ENCODE assay signal across 25 mouse cellular contexts in genomic region chr2:68194444-68194843, GRCm38 (mm10).
"Had no signal": no experiment of that assay in that cellular context is flagged by ENCODE, and none has a peak within 500 bp of the region (broad histone marks: within the 10 kb centered on the region; RNA-seq: fewer than 3 reads in every experiment).

No protein-coding gene starts in this region.

- DNase-seq: gastrocnemius, postnatal 14 days; gastrocnemius, postnatal 36 days; heart, adult 18-20 months; heart, postnatal 14 days; heart, postnatal 36 days; kidney, adult 18-20 months; kidney, adult 8-10 months; kidney, postnatal 10 days; kidney, postnatal 25 days; kidney, postnatal 4 days; liver; liver, embryonic 13.5 days had no signal

- H3K9ac ChIP-seq: heart, embryonic 13.5 days; heart, embryonic 15.5 days; hindbrain, embryonic 14.5 days; intestine, embryonic 15.5 days; limb, embryonic 13.5 days; liver, embryonic 13.5 days; liver, embryonic 15.5 days had no signal

- H3K36me3 ChIP-seq: heart, embryonic 13.5 days; heart, embryonic 15.5 days; intestine, embryonic 15.5 days; limb, embryonic 13.5 days; liver, embryonic 13.5 days; liver, embryonic 15.5 days had no signal

- H3K4me1 ChIP-seq: heart, embryonic 13.5 days; heart, embryonic 15.5 days; intestine, embryonic 15.5 days; limb, embryonic 13.5 days; liver, embryonic 13.5 days; liver, embryonic 15.5 days had no signal

- H3K4me3 ChIP-seq: heart, embryonic 13.5 days; heart, embryonic 15.5 days; intestine, embryonic 15.5 days; layer of hippocampus, adult 2 months; left cerebral cortex, adult 2 months; limb, embryonic 13.5 days; liver, embryonic 13.5 days; liver, embryonic 15.5 days had no signal

- H3K27me3 ChIP-seq: heart, embryonic 13.5 days; heart, embryonic 15.5 days; intestine, embryonic 15.5 days; limb, embryonic 13.5 days; liver, embryonic 13.5 days; liver, embryonic 15.5 days had no signal

- ATAC-seq: hindbrain, embryonic 16.5 days; inflammation-experienced regulatory T-cells, adult 6 months; intestine, embryonic 15.5 days; intestine, postnatal 0 days had no signal

- H3K27ac ChIP-seq: heart, embryonic 13.5 days; heart, embryonic 15.5 days; hindbrain, embryonic 14.5 days; intestine, embryonic 15.5 days; layer of hippocampus, adult 2 months; left cerebral cortex, adult 2 months; limb, embryonic 13.5 days; liver, embryonic 13.5 days; liver, embryonic 15.5 days had no signal

- H3K4me2 ChIP-seq: heart, embryonic 11.5 days; heart, embryonic 13.5 days; heart, embryonic 15.5 days; hindbrain, embryonic 14.5 days; intestine, embryonic 15.5 days; limb, embryonic 13.5 days; liver, embryonic 11.5 days; liver, embryonic 13.5 days; liver, embryonic 15.5 days had no signal

- H3K9me3 ChIP-seq: heart, embryonic 13.5 days; heart, embryonic 15.5 days; intestine, embryonic 15.5 days; limb, embryonic 13.5 days; liver, embryonic 13.5 days; liver, embryonic 15.5 days had no signal
